Mouse (Mus musculus) C2C12 (cell line): ENCODE measurements around the gene Sell.

Experiments
- CTCF ChIP-seq: IDR thresholded peaks from one replicate; pipeline ENCODE4 v1.5.1; 2011; ENCODE audit not compliant: control insufficient read depth, insufficient read depth, insufficient read length
- MYOD1 ChIP-seq: IDR thresholded peaks from one replicate; pipeline ENCODE4 v1.6.1; 2011; ENCODE audit warnings: low read depth; ENCODE audit not compliant: control insufficient read depth, insufficient read length
- USF1 ChIP-seq: IDR thresholded peaks from one replicate; pipeline ENCODE4 v1.6.1; 2011; ENCODE audit warnings: low read depth, mild to moderate bottlenecking, control low read depth, moderate library complexity

DNA sequence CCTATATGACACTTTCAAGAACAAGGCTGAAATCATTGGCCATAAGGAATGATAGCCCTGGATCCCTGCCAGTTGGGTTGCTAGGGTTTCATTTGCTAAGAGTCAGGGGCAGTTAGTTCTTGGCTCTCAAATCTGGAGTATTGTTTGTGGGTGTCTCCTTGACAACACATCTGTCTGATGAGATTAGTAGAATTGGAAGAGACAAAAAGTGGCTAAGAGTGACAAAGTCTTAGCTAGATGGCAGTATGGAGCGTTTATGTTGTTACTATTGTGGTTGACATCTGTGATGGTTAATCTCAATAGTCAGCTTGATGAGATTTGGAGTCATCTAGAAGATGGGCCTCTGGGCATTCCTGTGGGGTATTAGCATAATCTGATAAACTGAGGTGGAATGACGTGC is 36.6 kb downstream of the Sell start:
- TF ChIP-seq MYOD1, result no peak
- TF ChIP-seq USF1, result no peak
- TF ChIP-seq CTCF, result no peak
